Mouse (Mus musculus): ENCODE data around the gene Hexdc.

GRCm38 (mm10) chr11:121198622-121199021 is 5.6 kb upstream of the Hexdc start:
- TF ChIP-seq CTCF (IDR thresholded peaks at IDR 0.05; ENCODE audit: insufficient read depth, low read depth, low read length) (no peak), POLR2A (IDR thresholded peaks at IDR 0.05; ENCODE audit: insufficient read depth, low read depth, low read length) (no peak)

All from olfactory bulb, adult 2 months (tissue).